Mouse (Mus musculus): ENCODE measurements around the gene Defb25.
"Not testable (repeated sequence)": the region's sequence is repeated elsewhere in the genome, so short reads cannot be mapped to it uniquely, and the experiment has no call there.

The Defb25 gene

DNA sequence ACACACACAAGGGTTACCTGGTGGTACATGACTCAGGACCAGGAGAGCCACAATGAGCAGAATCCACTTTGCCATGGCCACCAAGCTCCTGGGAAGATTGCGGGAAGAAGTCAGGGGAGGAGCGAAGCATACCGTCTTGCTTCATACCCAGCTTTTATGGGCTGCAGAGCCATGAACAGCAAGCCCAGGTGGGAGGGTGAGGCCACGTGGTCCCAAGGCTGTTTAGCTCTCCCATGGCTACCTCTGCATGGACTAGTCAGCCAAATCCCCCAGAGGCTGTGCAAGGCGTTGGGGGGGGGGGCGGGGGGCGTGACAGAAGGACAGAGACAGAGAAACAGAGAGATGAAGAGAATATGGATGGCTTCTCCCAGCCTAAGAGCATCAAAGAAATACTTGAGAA, at the start of gene Defb25:
Defb25 (minus strand) TSS at position 101 of the 400 bp plus-strand sequence.
- no peak for DNase-seq (ENCODE audit: low spot score in 2 of 2)

GRCm38 (mm10) chr2:152672166-152672565, 49.3 kb upstream of the Defb25 start:
- no peak for DNase-seq (ENCODE audit: low spot score in 2 of 2)

GRCm38 (mm10) chr2:152671642-152671999, 48.8 kb upstream of the Defb25 start:
- peak in 1 of 2 experiments; percentile 65 for DNase-seq (ENCODE audit: low spot score in 2 of 2)

DNA sequence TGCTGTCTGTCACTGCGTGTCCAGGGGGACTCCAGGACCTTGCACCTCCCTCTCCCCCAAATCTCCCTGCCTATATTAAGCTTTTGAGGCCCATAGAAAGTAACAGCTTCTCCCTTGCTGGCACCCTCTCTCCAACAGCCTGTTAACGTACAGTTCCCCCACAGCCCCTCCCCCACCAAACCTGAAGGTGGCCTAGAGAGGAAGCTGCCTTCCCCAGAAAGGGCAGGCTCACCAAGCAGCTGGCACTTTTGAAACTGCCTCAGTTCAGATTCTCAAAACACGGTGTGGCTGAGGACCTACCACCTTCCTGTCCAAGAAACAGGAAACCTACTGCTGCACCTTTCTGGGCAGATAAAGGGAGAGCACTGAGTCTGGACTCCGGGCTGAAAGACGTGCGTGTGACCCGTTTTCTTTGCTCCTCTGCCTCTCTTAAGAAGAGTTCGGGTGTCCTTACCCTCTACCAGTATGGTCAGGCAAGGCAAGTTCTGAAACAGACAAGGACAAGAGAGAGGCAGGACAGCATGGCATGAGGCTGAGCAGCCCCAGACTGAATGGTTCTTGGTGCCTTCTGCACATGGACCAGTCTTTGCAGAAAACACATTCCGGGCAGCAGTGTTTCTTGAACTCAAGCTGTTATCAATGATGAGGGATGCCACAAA, 48.3 kb upstream of the Defb25 start:
- DNase-seq (ENCODE audit: low spot score in 2 of 2): peak in 1 of 2 experiments; percentile 16

GRCm38 (mm10) chr2:152669639-152670484, 47.0 kb upstream of the Defb25 start:
- no peak for DNase-seq (ENCODE audit: low spot score in 2 of 2)

- DNase-seq (ENCODE audit: low spot score in 2 of 2): peak; percentile 80 to 90
Measured at GRCm38 (mm10) chr2:152669256-152669638, 46.4 kb upstream of the Defb25 start, which contains the start of gene H13. Gene H13, plus strand, starts transcription at chr2:152669461.

DNA sequence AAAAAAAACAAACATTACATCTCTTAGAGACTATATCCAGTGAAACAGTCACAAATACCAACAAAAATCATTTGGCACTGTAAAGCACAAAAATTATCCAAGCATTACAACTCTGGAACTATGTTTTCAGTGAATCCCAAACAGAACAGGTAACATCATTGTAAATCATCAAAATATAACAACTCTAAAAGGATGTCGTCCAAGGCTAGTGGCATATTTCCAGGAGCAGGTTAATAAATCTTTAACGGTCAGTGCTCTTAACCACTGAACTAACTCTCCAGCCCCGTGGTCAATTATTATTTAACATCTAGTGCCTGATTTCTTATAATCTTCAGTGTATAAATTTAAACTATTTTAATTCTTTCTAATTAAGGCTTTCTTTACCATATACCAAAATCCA, 43.3 kb upstream of the Defb25 start:
- DNase-seq (ENCODE audit: low spot score in 2 of 2): not testable (repeated sequence)

DNA sequence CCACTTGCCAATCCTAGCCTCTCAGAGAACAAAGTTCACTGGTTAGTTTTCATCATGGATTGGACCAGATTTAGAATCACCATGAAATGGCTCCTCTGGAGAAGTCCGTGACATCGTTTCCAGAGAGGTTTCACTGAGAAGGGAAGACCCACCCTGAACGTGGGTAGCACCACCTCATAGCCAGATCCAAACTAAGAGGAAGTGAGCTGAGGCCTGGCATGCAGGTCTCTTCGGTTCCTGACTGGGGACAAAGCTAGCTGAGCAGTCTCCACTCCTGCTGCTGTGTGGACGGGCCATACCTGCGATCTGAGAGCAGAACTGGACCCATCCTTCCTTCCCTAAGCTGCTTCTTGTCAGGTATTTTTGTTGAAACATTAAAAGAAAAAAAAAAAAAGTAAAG, 38.3 kb upstream of the Defb25 start:
- DNase-seq (ENCODE audit: low spot score in 2 of 2): no peak

DNA sequence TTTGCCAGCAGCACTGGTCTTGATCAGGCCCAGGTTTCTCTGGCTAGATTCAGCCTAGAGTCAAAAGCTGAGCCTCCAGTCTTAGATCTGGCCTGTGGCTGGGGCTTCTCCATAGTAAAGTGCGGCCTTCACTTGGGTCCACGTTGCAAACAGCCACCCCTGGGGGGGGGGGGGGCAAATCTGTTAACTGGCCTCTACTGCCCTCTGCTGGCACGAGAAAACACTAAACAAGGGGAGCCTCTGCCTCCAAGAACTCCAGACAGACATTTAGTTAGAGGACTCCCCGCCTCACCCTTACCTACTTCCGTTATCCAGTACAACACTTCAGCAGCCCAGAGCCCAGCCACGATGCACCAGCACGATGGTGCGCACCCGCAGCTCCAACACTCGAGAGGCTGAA, 34.5 kb upstream of the Defb25 start:
- no peak for DNase-seq (ENCODE audit: low spot score in 2 of 2)

DNA sequence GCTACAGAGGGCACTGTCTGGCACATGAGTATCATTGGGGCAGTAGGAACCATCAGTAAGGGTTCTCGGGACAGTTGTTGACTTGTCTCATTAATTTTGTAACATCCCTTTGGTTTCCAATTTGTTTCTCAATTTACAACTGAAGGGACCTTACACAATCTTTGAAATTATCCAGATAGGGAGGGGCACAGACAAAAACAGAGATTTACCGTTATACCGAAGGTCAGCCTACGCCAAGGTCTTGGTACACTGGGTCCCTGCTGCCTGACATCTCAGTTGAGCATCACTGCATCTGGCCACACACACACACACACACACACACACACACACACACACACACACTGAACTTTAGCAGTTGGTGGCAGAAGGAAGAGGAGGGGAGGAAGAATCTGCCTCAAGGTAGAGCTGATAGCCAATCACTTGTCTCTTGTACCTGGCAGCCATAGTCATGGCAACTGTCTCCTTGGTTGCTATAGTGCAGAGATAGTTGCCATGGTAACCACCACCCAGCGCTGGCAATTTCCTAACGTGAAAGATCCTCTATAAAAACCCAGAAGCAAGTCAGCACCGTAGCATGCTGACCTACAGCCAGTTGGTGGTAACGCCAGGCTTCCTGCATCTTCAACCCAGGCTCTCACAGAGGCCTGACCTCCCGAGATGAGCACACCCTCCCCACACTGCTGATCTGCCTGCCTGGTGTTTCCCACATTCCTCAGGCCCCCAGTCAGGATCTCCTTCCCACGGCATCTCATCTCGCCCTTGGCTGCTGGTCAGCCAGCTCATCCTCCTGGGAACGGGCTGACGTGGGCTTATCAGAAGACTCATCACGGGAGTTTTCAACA, 31.2 kb upstream of the Defb25 start:
- peak; percentile 87 to 89 for DNase-seq (ENCODE audit: low spot score in 2 of 2)

GRCm38 (mm10) chr2:152652901-152653620, 30.2 kb upstream of the Defb25 start:
- DNase-seq (ENCODE audit: low spot score in 2 of 2): no peak

- no peak for DNase-seq (ENCODE audit: low spot score in 2 of 2)
Measured at GRCm38 (mm10) chr2:152639406-152640113, 16.7 kb upstream of the Defb25 start.

GRCm38 (mm10) chr2:152638865-152639264, 16.0 kb upstream of the Defb25 start:
- no peak for DNase-seq (ENCODE audit: low spot score in 2 of 2)

GRCm38 (mm10) chr2:152637381-152637780, 14.5 kb upstream of the Defb25 start:
- DNase-seq (ENCODE audit: low spot score in 2 of 2): no peak

DNA sequence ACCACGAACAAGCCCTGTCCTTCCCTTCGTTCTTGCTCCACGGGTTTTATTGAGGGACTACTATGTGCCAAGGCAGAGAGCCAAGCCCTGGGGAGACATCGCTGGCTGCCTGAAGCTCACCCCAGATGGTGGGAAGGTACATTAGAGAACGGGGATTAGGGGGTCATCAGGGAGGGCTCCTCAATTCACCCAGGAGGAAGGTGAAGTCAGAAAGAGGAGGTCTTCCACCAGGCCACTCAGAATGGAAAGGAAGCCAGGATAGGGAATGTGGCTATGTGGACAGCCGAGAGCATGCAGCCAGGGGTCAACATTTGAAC, 14.1 kb upstream of the Defb25 start:
- DNase-seq (ENCODE audit: low spot score in 2 of 2): no peak

GRCm38 (mm10) chr2:152636246-152637005, 13.6 kb upstream of the Defb25 start:
- no peak for DNase-seq (ENCODE audit: low spot score in 2 of 2)

- DNase-seq (ENCODE audit: low spot score in 2 of 2): no peak
Measured at GRCm38 (mm10) chr2:152634311-152634710, 11.5 kb upstream of the Defb25 start.

DNA sequence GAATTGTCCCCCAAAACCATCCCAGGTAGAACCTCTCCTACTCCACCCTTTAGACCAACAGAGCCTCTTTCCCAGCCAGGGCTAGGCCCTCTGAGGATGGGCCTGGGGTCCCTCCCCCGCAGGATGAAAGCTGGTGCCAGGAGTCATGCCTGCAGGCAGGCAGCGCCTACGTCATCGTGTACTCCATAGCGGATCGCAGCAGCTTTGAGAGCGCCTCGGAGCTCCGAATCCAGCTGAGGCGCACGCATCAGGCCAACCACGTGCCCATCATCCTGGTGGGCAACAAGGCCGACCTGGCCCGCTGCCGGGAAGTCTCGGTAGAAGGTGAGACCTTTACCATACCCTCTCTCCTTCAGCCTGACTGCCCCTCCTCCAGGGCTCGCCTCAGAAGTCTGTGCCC, 10.5 kb upstream of the Defb25 start:
- DNase-seq (ENCODE audit: low spot score in 2 of 2): no peak

DNA sequence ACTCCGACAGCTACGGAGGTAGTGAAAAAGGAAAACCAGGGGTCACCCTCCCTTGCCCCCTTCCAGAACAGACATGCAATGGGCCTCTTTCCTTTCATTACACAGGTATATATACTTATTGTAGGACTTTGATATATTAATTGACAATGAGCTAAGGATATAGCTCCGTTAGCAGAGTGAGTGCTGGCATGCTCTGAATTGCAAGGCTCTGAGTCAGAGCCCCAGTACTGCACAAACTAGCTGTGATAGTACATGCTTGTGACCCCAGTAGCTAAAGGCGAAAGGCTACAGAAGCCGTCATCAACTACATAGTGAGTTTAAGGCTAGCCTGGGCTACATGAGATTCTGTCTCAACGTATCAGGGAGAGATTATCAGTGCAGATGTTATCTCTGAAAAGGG, 7.1 kb upstream of the Defb25 start:
- DNase-seq (ENCODE audit: low spot score in 2 of 2): no peak

DNA sequence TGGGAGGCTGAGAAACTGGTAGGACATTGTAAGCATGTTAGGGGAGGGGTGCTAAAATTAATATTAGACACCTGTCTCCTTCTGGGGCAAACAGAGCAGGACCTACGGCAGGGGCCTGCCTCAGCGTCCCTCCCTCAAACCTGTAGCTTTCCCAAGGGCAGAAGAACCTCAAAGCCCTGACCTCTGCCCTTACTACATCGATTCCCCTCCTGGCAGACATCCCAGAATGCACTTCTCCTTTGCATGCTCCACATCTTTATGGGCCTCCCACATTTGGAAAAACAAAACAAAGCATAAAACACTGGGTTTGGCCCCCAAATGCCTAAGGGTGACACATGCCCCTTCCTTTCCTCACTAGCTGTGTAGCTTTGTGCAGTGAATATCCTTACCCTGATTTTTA, 6.4 kb upstream of the Defb25 start:
- DNase-seq (ENCODE audit: low spot score in 2 of 2): no peak
